Mouse (Mus musculus): ENCODE data around the gene Nfyc.

Nfyc gene

DNA sequence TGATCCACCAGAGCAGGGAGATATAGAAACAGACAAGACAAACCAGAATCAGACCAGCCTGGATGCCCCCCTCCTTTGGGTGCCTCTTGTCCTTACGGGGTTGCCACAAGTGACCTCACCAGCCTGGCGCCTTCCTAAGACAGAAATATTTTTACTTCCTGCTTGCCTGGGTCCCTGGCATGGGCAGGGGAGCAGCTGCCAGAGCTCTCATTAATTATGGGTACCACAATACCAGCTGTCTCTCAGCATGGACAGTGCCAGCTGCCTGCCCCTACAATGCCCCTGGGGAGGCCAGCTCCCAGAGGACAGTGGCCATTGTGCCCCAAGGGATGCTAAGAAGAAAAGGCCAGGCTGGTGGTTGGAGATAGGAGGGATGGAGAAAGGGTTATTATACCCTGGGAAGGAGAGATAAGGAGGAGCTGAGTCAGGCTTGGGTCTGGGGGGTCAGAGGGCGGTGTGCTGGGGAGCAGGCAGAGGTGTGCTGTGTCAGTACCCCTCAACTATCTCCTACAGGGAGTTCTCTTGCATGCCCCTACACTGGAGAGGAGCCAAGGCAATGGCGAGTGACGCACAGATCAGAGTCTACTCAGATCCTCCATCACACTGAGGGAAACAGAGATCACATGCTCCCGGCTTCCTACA lies 117.4 kb downstream of the Nfyc start:
- DNase-seq (ENCODE audit: low spot score) = no peak

DNA sequence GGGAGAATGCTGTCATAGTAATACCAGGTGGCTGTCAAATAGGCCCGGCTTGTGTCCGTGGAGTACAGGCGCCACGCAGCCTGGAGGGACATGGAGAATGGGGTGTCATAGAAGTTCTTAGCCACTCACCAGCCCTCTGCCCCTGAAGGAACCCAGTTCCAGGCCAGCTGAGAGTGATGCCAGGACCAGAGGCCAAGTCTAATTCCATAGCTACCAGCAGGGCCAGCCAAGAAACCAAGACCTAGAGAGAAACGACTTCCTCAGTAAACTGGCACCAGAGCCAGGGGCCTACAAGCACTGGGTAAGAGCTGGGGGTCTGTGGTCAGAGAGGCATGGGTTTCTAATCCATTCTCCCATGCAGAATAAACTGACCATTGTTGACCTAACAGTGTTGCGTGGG lies 118.4 kb downstream of the Nfyc start:
- DNase-seq (ENCODE audit: low spot score) = no peak

DNA sequence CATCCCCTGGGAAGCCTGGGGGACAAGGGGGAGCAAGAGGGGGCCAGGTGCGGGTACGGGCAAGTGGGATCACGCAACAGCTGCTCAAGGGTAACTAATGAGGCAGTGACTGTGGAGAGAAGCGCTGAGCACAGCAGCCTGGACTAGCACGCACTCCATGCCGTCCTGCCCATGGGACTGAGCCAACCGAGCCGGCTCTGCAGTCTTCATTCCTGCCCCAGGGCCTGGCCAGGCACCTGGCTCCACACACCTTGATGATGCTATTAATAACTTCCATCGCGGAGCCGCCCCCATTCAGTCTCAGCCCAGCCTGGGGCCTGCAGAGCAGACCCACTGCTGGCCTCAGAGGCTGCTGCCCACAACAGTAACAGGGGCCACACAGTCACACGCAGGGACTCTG lies 119.1 kb downstream of the Nfyc start:
- DNase-seq (ENCODE audit: low spot score) = no peak

Measured in ovary, postnatal 10 days (tissue).